Mouse (Mus musculus) olfactory bulb, adult 2 months (tissue): ENCODE data around the gene Zfp446.

Source experiments
- CTCF ChIP-seq: fragments of 200-500 bp; IDR thresholded peaks from 2 replicates; pipeline ENCODE4 v1.5.1; 2012; ENCODE audit warnings: low read depth, mild to moderate bottlenecking, low read length, moderate library complexity; ENCODE audit not compliant: insufficient read depth
- POLR2A ChIP-seq: fragments of 200-500 bp; IDR thresholded peaks from 2 replicates; pipeline ENCODE4 v1.6.1; 2012; ENCODE audit warnings: mild to moderate bottlenecking, low read depth, low read length, moderate library complexity; ENCODE audit not compliant: insufficient read depth

DNA sequence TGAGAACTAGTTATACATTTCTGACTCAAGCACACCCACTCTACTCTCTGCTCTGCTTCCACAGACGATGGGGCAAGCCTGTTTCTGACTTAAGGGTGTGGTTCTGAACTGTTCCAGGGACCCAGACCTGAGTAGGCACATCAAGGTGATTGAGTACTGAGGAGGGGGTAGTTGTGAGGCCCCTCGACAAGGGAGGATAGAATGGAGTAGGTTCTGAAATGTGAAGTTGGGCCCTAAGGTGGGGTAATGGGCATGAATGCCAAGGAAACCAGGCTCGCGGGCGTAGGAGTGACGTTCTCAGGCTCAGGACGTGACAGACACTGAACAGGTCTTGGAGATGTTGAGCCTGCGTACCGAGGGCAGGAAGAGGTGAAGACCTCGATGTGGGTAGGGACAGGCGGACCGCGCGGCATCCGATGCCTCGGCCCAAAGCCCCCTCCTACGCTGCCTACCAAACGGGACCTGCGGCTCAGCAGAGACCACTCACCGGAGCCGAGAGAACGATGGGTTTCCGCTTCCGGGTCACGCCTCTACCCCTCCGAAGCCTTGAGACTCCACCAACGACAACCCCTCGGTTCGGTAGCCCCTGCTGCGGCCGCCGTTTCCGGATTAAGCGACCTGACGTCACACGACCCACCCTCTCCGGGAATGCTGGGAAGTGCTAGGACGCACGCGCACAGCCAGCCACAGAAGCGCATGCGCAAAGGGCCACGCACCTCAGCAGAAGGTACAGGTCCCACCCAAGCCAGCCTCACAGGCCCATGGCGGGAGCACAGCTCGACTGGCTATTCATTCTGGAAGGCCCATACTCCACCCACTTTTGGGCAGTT lies 56.7 kb downstream of the Zfp446 start, which contains the start of gene Chmp2a:
- TF ChIP-seq POLR2A (peak; percentile 72), CTCF (no peak)
